8 mouse cellular contexts compared by ENCODE assay signal in genomic region chr8:104099347-104100099, GRCm38 (mm10). TPM values are rescaled to one million over a fixed set of nuclear protein-coding genes. Genes with fewer than 3 reads are reported as not detected.
A peak's percentile ranks its signal among the peaks of the same experiment; 100 is the strongest.
DNase-seq lines count a peak whose midpoint lies in the region; ATAC-seq and TF ChIP-seq lines count a peak whose summit lies in the region.

No protein-coding gene starts in this region.

- ATAC-seq in embryonic facial prominence, embryonic 14.5 days (ENCODE audit: low read depth): 0 out of 2 replicates have a peak, but pooled peaks have one; percentile 42
- ATAC-seq in intestine, embryonic 16.5 days: peak; percentile 43; the same call in 1 of the 2 replicates

- H3K4me3 ChIP-seq in embryonic facial prominence, embryonic 14.5 days (ENCODE audit: low read depth, low read length): no peak overlapping the region
- H3K4me3 ChIP-seq in intestine, embryonic 16.5 days (ENCODE audit: low read length): no peak overlapping the region
- H3K4me3 ChIP-seq in lung, adult 2 months (replicated peaks; ENCODE audit: extremely low read depth, low read depth, low read length): peak overlapping the region; percentile 11
- no peak overlapping the region; the same call in 1 of the 2 replicates for H3K4me3 ChIP-seq in spleen, adult 2 months (ENCODE audit: extremely low read depth, insufficient read depth, insufficient read length)

- no peak for TF ChIP-seq CTCF in lung, adult 2 months (IDR thresholded peaks at IDR 0.05; ENCODE audit: insufficient read depth, low read length)
- no peak for TF ChIP-seq CTCF in spleen, adult 2 months (IDR thresholded peaks at IDR 0.05; ENCODE audit: extremely low read depth, insufficient read depth, insufficient read length, insufficient replicate concordance)

- H3K9ac ChIP-seq in embryonic facial prominence, embryonic 14.5 days (ENCODE audit: low read depth, low read length): no peak overlapping the region
- H3K9ac ChIP-seq in intestine, embryonic 16.5 days (ENCODE audit: low read depth, low read length): peak overlapping the region; percentile 16; the same call in 1 of the 2 replicates

- WGBS in embryonic facial prominence, embryonic 14.5 days: 63% methylated on average over 20 of the region's 20 CpGs
- 58% methylated on average over 20 of the region's 20 CpGs for WGBS in intestine, embryonic 16.5 days
- WGBS in lung, adult 2 months: 35% methylated on average over 20 of the region's 20 CpGs
- 28% methylated on average over 20 of the region's 20 CpGs for WGBS in spleen, adult 2 months

- no peaks in the 10 kb centered on the region for H3K36me3 ChIP-seq in embryonic facial prominence, embryonic 14.5 days (ENCODE audit: control insufficient read depth, insufficient read depth, low read length)
- H3K36me3 ChIP-seq in intestine, embryonic 16.5 days (ENCODE audit: control insufficient read depth, insufficient read depth, low read length): no peaks in the 10 kb centered on the region
- no peaks in the 10 kb centered on the region for H3K36me3 ChIP-seq in spleen, adult 2 months (ENCODE audit: control insufficient read depth, insufficient read depth, low read length)

- H3K27ac ChIP-seq in embryonic facial prominence, embryonic 14.5 days (replicated peaks; ENCODE audit: low read depth, low read length): peak overlapping the region; percentile 35; the same call in 1 of the 2 replicates
- H3K27ac ChIP-seq in intestine, embryonic 16.5 days (ENCODE audit: low read length): no peak overlapping the region
- no peak overlapping the region for H3K27ac ChIP-seq in spleen, adult 2 months (ENCODE audit: insufficient read depth, low read length)

- no peaks in the 10 kb centered on the region for H3K27me3 ChIP-seq in embryonic facial prominence, embryonic 14.5 days (replicated peaks; ENCODE audit: control insufficient read depth, insufficient read depth, low read length)
- H3K27me3 ChIP-seq in intestine, embryonic 16.5 days (replicated peaks; ENCODE audit: control insufficient read depth, insufficient read depth, low read length): no peaks in the 10 kb centered on the region
- H3K27me3 ChIP-seq in spleen, adult 2 months (ENCODE audit: control insufficient read depth, insufficient read depth, low read length): no peaks in the 10 kb centered on the region

- no peak overlapping the region for H3K4me2 ChIP-seq in embryonic facial prominence, embryonic 14.5 days (ENCODE audit: low read depth, low read length)
- no peak overlapping the region for H3K4me2 ChIP-seq in intestine, embryonic 16.5 days (ENCODE audit: low read depth, low read length)

- peak; percentile 38 for DNase-seq in right cerebral cortex, postnatal 14 days
- DNase-seq in right cerebral cortex, postnatal 25 days: no peak
- DNase-seq in embryonic facial prominence, embryonic 14.5 days (ENCODE audit: low spot score): no peak
- DNase-seq in lung, adult 2 months: peak; percentile 42
- peak; percentile 5 to 71 for DNase-seq in spleen, adult 2 months (ENCODE audit: low read depth in 1 of 2, low spot score in 2 of 2)
- DNase-seq in frontal cortex, postnatal 10 days (ENCODE audit: low spot score in 2 of 2): no peak
- no peak for DNase-seq in layer of hippocampus, adult 11-12 months (ENCODE audit: low spot score)

- 0 out of 2 replicates have a peak, but pooled peaks have one; percentile 7 for TF ChIP-seq POLR2A in lung, adult 2 months (IDR thresholded peaks at IDR 0.05; ENCODE audit: borderline replicate concordance, extremely low read depth, low read depth, low read length)
- TF ChIP-seq POLR2A in spleen, adult 2 months (IDR thresholded peaks at IDR 0.05; ENCODE audit: low read depth, low read length): no peak

- H3K4me1 ChIP-seq in embryonic facial prominence, embryonic 14.5 days (ENCODE audit: control insufficient read depth, insufficient read depth, low read length): no peaks in the 10 kb centered on the region
- no peaks in the 10 kb centered on the region; the same call in 1 of the 2 replicates for H3K4me1 ChIP-seq in intestine, embryonic 16.5 days (ENCODE audit: control insufficient read depth, insufficient read depth, low read length)
- peaks cover 5% of the 10 kb centered on the region; the same call in 1 of the 2 replicates for H3K4me1 ChIP-seq in lung, adult 2 months (ENCODE audit: control insufficient read depth, insufficient read depth, low read length)
- no peaks in the 10 kb centered on the region for H3K4me1 ChIP-seq in spleen, adult 2 months (ENCODE audit: control insufficient read depth, insufficient read depth, insufficient read length)

- no peaks in the 10 kb centered on the region for H3K9me3 ChIP-seq in embryonic facial prominence, embryonic 14.5 days (ENCODE audit: control insufficient read depth, low read length)
- no peaks in the 10 kb centered on the region for H3K9me3 ChIP-seq in intestine, embryonic 16.5 days (ENCODE audit: control insufficient read depth, low read length)

RNA-seq across cellular contexts. Expression of gene Cdh5, which starts 1.9 kb away (rescaled TPM):
- polyA plus RNA-seq in embryonic facial prominence, embryonic 14.5 days (2014; fragmentation: Nextera tagmentation; extraction: Ambion mirVana): 43.0 and 46.2 TPM in 2 replicates
- polyA plus RNA-seq in intestine, embryonic 16.5 days (2015; fragmentation: Nextera tagmentation; extraction: Ambion mirVana): 17.8 and 19.7 TPM in 2 replicates
- 515 and 566 TPM in 2 replicates for polyA plus RNA-seq in lung, adult 2 months (2012; rRNA removed)
- 23.3 and 23.4 TPM in 2 replicates for polyA plus RNA-seq in spleen, adult 2 months (2012; rRNA removed)

Comparison
In these comparisons a context has a peak if more than half of its experiments do, and no peak if none do; other contexts are left out.
1. DNase-seq: peak in right cerebral cortex, postnatal 14 days (single experiment), lung, adult 2 months (single experiment) and spleen, adult 2 months (2 of 2); none in right cerebral cortex, postnatal 25 days (single experiment), embryonic facial prominence, embryonic 14.5 days (single experiment), frontal cortex, postnatal 10 days (0 of 2) and layer of hippocampus, adult 11-12 months (single experiment).
2. RNA of gene Cdh5, which starts 1.9 kb away (polyA plus RNA-seq): 515 to 566 TPM in lung, adult 2 months; 43.0 to 46.2 TPM in embryonic facial prominence, embryonic 14.5 days, 23.3 to 23.4 TPM in spleen, adult 2 months and 17.8 to 19.7 TPM in intestine, embryonic 16.5 days; every median in the first group is over 10 times any median in the second.